Mouse (Mus musculus) embryonic fibroblast, embryonic 13.5 days (primary cell): ENCODE results near the gene Olfr576.

Experiments used
- CTCF ChIP-seq: IDR thresholded peaks from 2 replicates; pipeline ENCODE4 v1.5.1; 2011; ENCODE audit warnings: mild to moderate bottlenecking, control low read depth, low read length, moderate library complexity, borderline replicate concordance; ENCODE audit not compliant: insufficient read depth
- POLR2A ChIP-seq: IDR thresholded peaks from 2 replicates; pipeline ENCODE4 v1.6.1; 2011; ENCODE audit warnings: low read depth, mild to moderate bottlenecking, control low read depth, low read length, moderate library complexity

GRCm38 (mm10) chr7:102919632-102920031 lies 42.8 kb upstream of the Olfr576 start:
- TF ChIP-seq CTCF (no peak), POLR2A (no peak)
